Mouse (Mus musculus): ENCODE data around the gene Lrp2.
"Not testable (repeated sequence)": the region's sequence is repeated elsewhere in the genome, so short reads cannot be mapped to it uniquely, and the experiment has no call there.

Gene Lrp2

GRCm38 (mm10) chr2:69582861-69583260, 3.0 kb downstream of the Lrp2 start:
- DNase-seq (ENCODE audit: low spot score): no peak

- not testable (repeated sequence) for DNase-seq (ENCODE audit: low spot score)
Observed at GRCm38 (mm10) chr2:69582068-69582467, 3.8 kb downstream of the Lrp2 start.

- DNase-seq (ENCODE audit: low spot score): no peak
Observed at GRCm38 (mm10) chr2:69580091-69580490, 5.8 kb downstream of the Lrp2 start.

GRCm38 (mm10) chr2:69578206-69578605, 7.7 kb downstream of the Lrp2 start:
- no peak for DNase-seq (ENCODE audit: low spot score)

- DNase-seq (ENCODE audit: low spot score): no peak
Observed at GRCm38 (mm10) chr2:69576531-69576930, 9.3 kb downstream of the Lrp2 start.

GRCm38 (mm10) chr2:69574934-69575333, 10.9 kb downstream of the Lrp2 start:
- no peak for DNase-seq (ENCODE audit: low spot score)

GRCm38 (mm10) chr2:69574261-69574660, 11.6 kb downstream of the Lrp2 start:
- DNase-seq (ENCODE audit: low spot score): no peak

GRCm38 (mm10) chr2:69573733-69574054, 12.2 kb downstream of the Lrp2 start:
- no peak for DNase-seq (ENCODE audit: low spot score)

- DNase-seq (ENCODE audit: low spot score): no peak
Observed at GRCm38 (mm10) chr2:69573038-69573732, 12.7 kb downstream of the Lrp2 start.

GRCm38 (mm10) chr2:69570556-69570955, 15.3 kb downstream of the Lrp2 start:
- no peak for DNase-seq (ENCODE audit: low spot score)

- DNase-seq (ENCODE audit: low spot score): no peak
Observed at GRCm38 (mm10) chr2:69566281-69566680, 19.6 kb downstream of the Lrp2 start.

- no peak for DNase-seq (ENCODE audit: low spot score)
Observed at GRCm38 (mm10) chr2:69563492-69563891, 22.4 kb downstream of the Lrp2 start.

- no peak for DNase-seq (ENCODE audit: low spot score)
Observed at GRCm38 (mm10) chr2:69562761-69563160, 23.1 kb downstream of the Lrp2 start.

GRCm38 (mm10) chr2:69560221-69560620, 25.6 kb downstream of the Lrp2 start:
- no peak for DNase-seq (ENCODE audit: low spot score)

- DNase-seq (ENCODE audit: low spot score): no peak
Observed at GRCm38 (mm10) chr2:69559380-69559779, 26.5 kb downstream of the Lrp2 start.

GRCm38 (mm10) chr2:69556686-69557085, 29.2 kb downstream of the Lrp2 start:
- DNase-seq (ENCODE audit: low spot score): no peak

- no peak for DNase-seq (ENCODE audit: low spot score)
Observed at GRCm38 (mm10) chr2:69551639-69552038, 34.2 kb downstream of the Lrp2 start.

- no peak for DNase-seq (ENCODE audit: low spot score)
Observed at GRCm38 (mm10) chr2:69546823-69547222, 39.0 kb downstream of the Lrp2 start.

- no peak for DNase-seq (ENCODE audit: low spot score)
Observed at GRCm38 (mm10) chr2:69536018-69536417, 49.8 kb downstream of the Lrp2 start.

GRCm38 (mm10) chr2:69531528-69532055, 54.3 kb downstream of the Lrp2 start:
- no peak for DNase-seq (ENCODE audit: low spot score)

- no peak for DNase-seq (ENCODE audit: low spot score)
Observed at GRCm38 (mm10) chr2:69530691-69531527, 55.0 kb downstream of the Lrp2 start.

GRCm38 (mm10) chr2:69530126-69530525, 55.7 kb downstream of the Lrp2 start:
- DNase-seq (ENCODE audit: low spot score): no peak

GRCm38 (mm10) chr2:69520273-69520672, 65.6 kb downstream of the Lrp2 start:
- no peak for DNase-seq (ENCODE audit: low spot score)
